Mouse (Mus musculus): Measurements from ENCODE around the gene Zfp759.
"Not testable (repeated sequence)": the region's sequence is repeated elsewhere in the genome, so short reads cannot be mapped to it uniquely, and the experiment has no call there.

The Zfp759 gene

DNA sequence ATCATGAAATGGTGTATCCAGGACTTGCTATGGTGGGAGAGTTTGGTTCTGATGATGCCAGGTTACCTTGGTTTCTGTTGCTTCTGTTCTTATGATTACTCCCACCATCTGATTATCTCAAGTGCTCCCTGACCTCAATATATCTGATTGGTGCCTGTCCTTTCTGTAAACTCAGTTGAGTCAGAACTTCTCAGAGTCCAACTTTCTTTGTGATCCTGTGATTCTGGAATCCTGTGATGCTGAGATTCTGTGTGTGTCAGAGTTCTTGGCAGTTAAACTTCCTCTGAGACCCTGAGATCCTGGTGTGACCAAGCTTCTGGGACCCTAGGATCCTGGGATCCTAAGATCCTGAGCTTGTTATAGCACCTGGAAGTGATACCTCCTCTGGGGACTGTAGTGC lies at the start of gene Zfp759:
Gene Zfp759, plus strand, starts transcription at position 301 of the 400 bp plus-strand sequence.
- DNase-seq (ENCODE audit: low read depth, low spot score) = not testable (repeated sequence)

DNA sequence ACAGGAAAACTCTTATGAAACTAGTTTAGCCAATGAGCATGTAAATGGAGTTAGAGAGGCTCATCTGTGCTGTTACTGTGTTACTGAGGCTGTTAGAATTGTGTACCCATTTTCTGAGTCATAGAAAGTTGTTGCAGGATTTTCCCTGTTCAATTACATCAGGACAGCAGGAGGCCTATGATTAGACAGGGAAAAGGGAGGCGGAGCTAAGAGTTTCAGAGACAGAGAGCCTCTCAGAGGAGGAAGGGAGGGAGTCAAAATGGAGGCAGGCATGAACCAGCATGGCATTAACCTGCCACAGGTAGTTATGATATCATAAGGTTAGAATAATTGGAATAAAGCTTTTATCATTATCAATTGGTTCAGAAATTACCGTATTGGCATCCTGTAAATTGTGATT lies 48.7 kb upstream of the Zfp759 start:
- no peak for DNase-seq (ENCODE audit: low read depth, low spot score)

DNA sequence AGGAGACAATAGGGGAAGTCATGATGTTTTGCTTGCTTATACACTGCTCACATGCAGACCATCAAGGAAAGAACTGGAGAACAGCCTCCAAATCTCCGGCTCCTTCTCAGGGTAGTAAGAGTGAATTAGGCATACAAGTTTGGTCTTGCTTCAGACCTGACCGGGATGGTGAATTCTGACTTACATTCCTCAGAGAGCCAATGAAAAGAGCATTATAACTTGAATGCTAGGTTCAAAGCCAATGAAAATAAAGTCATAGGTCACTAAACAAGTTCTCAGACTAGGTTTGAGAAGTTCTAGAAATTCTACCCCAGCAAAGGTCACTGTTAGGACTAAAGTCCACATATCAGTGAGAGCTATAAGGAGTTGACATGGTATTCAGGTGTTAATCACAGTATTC lies 44.2 kb upstream of the Zfp759 start:
- no peak for DNase-seq (ENCODE audit: low read depth, low spot score)

- DNase-seq (ENCODE audit: low read depth, low spot score) = peak; percentile 81
These were observed 40.2 kb upstream of the Zfp759 start for GRCm38 (mm10) chr13:67081142-67081713.

DNA sequence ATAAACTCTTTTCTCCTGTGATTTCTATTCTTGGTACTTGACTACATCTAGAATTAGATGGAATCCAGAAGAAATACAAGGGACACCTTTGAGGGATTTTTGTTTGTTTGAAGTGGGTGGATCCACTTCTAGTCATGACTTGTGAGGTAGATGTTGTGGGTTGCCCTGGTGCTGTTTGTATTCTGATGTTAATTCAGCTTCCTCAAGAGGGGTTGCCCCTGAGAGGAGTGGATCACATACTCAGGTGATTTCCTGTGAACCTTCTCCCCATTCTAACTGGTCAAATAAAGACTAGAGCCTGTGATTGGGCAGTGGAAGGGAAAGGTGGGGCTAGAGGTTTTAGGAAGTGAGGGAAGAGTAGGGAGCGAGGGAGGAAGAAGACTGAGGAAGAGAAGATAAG lies 39.5 kb upstream of the Zfp759 start:
- no peak for DNase-seq (ENCODE audit: low read depth, low spot score)

- no peak for DNase-seq (ENCODE audit: low read depth, low spot score)
These were observed 31.3 kb upstream of the Zfp759 start for GRCm38 (mm10) chr13:67090154-67090553.

DNA sequence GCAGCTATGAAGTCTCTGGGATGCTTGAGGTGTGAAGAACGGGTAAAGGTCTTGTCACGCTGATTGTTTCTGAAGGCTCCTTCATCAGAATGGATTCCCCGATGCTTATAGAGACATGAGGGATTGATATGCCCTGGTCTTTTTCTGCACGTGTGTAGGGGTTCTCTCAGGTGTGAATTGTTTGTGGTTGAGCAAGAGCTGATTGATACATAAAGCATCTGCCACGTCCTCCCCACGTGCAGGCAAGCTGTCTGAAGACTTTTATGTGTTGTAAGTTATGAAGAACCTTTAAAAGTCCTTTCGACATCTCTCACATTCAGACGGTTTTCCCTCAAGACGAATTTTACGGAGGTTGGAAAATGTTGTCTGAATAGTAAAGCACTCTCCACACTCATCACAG lies 23.6 kb upstream of the Zfp759 start, which contains the start of gene Zfp708:
Gene Zfp708, minus strand, starts transcription at position 101 of the 400 bp plus-strand sequence.
- no peak for DNase-seq (ENCODE audit: low read depth, low spot score)

DNA sequence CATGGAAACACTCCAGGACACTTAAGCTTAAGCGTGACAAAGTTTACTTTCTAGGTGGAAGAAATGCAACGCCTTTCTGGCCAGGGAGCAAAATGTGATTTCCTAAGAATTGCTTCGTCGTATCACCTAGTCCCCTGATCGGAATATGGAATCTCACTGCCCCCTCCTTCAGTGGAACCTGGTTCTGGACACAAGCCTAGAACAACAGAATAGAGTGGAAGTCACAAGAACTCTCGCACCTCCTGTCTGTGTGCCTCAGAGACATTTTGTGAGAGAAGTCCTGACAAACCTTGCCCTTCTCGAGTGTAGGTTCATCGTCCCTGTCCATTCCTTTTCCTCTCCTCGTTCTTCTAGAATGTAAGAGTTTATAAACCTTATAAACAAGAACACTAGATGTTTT lies 13.8 kb upstream of the Zfp759 start:
- DNase-seq (ENCODE audit: low read depth, low spot score) = peak; percentile 3

DNA sequence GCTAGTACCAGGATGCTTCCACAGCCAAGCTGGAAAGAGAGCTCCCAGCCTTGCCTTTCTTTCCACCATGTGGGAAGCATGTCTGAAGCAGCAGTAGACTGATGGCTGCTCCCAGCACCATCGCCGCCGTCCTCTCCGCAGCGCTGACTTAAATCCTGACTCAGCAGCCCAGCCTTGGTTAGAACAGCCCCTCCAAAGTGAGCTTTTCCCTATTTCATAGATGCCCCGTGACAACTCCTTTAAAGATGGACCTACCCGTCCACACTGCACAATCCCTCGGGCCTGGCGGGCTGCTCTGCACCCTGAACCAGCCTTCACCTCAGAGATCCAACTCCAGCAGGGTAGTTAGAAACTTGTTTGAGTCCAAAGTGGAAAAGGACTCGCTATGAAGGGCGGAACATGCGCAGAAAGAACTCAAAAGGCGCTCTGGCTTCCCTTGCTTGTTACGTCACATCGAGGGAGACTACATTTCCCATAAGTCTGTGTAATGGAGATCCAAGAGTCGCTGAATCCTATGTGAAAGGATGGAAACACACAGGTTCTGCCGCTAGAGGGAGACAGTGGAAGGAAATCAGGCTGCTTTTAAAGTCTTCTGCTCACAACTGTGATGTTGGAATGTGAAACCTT lies 13.2 kb upstream of the Zfp759 start, which contains the start of gene Gm28557:
Gene Gm28557, minus strand, starts transcription at position 411 of the 627 bp plus-strand sequence.
- DNase-seq (ENCODE audit: low read depth, low spot score) = peak; percentile 95

DNA sequence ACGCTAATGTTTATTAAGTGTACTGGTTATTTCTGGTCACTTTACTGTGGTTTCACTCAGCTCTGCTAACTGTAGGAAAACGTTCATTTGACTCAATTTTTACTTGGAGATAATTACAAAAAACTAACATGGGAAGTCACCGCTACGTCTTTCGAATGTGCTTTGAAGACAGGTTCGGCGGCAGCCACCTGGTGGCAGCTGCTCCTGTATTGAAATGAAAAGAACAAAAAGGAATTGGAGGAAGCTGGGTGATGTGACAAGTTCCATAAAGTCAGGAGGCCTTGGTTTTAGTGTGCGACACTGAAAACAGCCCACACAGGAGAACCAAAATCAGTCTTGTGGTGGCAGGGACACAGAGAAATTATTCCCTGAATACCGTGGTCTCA lies 12.6 kb upstream of the Zfp759 start:
- DNase-seq (ENCODE audit: low read depth, low spot score) = no peak

DNA sequence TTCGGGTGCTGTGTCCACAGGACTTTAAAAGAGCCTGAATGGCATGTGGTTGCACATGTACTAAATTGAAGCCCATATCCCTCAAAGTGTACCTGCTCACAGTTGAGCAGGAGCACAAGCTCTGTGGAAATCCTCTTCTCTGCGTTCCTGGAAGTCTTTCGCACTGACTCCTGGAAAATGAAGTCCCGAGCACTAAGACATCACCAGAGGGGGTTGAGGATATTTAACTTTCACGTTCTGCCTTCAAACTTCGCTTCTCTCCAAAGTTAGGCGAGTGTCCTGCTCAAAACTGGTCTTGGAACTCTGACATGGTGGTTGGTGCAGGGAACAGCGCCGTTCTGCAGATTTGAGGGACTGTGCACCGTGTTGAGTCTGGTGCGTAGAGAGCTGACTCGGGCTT lies 9.4 kb upstream of the Zfp759 start:
- DNase-seq (ENCODE audit: low read depth, low spot score) = no peak

DNA sequence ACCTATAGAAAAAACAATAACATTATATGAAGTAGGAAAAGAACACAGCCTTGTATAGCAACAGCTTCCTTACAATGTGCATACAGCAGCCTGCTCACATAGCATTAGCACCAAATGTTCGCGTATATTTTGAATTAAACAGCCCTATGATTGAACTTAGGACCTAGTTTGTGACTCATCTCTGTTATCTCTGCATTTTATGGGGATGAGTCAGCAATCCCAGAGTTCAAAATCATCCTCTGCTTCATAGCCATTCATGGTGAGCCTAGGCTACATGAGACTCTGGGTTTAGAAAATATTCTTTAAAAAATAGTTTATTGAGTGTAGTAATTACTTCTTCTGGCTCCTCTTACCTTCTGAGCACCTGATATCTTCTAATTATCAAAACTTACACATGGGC lies 8.2 kb upstream of the Zfp759 start:
- DNase-seq (ENCODE audit: low read depth, low spot score) = no peak

DNA sequence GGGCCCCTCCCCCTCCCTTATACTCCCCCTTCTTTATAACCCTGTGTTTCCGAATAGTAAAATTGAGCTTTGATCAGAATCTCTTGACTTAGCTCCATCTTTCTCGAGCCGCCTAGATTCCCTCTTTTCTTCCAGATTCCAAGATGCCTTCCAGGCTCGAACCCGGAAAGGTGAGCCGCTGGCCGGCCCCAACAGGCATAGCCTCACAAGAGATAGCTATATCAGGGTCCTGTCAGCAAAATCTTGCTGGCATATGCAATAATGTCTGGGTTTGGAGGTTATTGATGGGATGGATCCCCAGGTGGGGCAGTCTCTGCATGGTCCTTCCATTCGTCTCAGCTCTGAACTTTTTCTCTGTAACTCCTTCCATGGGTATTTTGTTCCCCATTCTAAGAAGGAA lies 5.3 kb upstream of the Zfp759 start, which contains the start of gene Rslcan18:
Gene Rslcan18, minus strand, starts transcription at position 101 of the 400 bp plus-strand sequence.
- not testable (repeated sequence) for DNase-seq (ENCODE audit: low read depth, low spot score)

- no peak for DNase-seq (ENCODE audit: low read depth, low spot score)
These were observed 3.0 kb downstream of the Zfp759 start for GRCm38 (mm10) chr13:67124460-67124859.

DNA sequence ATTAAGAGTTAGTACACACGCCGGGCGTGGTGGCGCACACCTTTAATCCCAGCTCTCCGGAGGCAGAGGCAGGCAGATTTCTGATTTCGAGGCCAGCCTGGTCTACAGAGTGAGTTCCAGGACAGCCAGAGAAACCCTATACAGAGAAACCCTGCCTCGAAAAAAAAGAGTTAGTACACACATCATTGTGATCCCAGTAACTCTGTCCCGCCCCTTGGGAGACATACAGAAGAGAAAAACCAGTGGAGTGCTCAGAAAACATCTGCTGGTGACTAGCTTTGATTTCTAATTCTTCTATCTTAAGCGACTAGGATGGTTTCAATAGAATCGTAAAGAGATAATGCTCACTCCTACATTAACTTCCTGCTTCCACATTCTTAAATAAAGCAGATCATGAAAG lies 6.0 kb downstream of the Zfp759 start:
- not testable (repeated sequence) for DNase-seq (ENCODE audit: low read depth, low spot score)

DNA sequence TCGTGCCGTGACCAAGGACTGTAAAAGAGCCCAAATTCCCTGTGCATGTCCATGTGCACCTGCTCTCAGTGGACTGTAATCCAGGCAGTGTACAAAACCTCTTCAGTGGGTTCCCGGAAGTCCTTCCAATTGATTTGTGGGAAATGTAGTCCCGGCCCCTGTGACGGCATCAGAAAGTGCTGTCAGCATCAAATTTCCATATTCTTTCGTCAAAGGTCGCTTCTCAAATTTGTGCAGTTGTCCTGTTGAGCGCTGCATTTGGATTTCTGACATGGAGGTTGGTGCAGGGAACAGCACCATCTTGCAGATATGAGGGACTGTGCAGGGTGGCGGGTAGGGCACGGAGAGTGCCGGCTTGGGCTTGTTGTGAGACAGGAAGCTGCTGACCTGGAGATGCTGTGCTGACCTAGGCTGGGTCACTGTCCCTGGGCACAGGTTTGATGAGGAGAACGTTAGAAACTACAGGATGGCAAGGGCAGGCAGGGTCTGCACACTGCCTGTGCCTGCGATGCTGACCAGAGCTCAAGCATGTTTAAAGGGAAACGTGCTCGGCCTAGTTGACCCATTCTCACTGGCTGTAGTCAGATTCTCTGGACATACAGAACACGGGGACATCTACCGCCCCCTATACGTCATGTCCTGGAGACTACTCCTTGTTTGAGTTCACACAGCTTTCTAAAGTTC lies 6.7 kb downstream of the Zfp759 start:
- DNase-seq (ENCODE audit: low read depth, low spot score) = peak; percentile 73

GRCm38 (mm10) chr13:67166122-67166521 lies 44.7 kb downstream of the Zfp759 start:
- DNase-seq (ENCODE audit: low read depth, low spot score) = not testable (repeated sequence)

DNA sequence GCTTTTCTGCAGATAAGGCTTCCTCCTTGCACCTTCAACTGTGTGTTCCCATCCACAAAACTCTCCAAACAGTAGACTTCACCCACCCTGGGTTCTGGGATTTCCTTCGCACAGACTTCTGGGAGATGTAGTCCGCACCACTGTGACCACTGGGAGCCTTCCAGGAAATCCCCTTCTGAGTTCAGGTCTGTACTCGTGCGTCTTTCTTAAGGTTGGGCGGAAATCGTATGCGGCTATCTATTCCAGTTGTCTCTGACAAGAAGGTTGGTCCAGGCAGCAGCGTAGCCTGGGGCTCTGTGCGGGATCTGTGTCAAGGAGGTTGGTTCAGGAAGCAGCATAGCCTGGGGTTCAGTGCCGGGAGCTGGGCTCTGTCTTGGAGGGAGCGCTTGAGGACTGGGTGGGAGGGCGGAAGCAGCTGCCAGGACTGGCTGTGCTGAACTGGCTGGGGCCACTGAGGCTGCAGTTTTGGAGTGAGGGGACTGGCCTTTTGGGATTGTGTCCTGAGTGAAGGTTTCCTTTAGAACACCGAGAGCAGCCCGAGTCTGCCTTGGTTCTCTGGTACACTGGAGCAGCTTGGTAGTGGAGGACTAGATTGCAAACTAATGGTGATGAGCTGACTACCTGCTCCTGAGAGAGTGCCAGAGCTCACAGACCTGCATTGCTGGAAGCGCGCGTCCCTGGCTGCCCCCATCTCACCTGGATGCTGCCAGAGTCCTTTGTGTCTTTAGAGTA lies 51.7 kb downstream of the Zfp759 start, which contains the start of gene Rsl1:
Gene Rsl1, plus strand, starts transcription at position 192 of the 732 bp plus-strand sequence.
- peak; percentile 34 for DNase-seq (ENCODE audit: low read depth, low spot score)

DNA sequence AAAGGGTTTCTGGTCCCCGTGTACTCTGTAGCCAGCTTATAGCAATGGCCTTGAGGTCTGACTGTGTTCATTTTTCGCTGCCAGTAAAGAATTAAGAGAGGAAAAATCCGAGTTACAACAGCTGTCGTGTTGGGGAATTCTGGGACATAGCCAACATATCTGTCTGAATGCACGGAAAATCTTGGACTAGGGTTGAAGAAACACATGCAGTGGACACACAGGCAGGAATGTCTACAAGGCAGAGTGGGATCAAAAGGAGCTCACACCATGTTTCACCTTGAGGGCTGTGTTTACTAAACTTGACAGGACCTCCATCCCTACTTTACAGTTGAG lies 52.2 kb downstream of the Zfp759 start:
- no peak for DNase-seq (ENCODE audit: low read depth, low spot score)
